Mouse (Mus musculus): ENCODE measurements around the gene Cux1.

DNA sequence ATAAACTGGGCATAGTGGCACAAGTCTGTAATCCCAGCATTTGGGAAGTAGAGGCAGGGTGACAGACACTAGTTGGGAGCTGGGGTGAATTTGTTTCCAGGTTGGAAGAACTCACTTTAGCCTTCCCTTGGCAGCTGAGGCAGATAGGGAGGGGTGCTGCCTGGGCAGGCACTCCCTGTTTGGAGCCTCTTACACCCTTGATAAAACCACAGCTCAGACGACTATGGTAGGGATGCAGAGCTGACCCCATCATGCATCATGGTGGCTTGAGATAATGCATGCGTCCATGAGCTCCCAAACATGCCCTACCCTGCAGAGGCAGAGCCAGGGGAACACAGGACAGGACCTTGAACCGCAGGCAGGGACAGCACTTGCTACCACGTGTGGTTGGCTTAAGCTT is 232.5 kb downstream of the Cux1 start:
- TF ChIP-seq POLR2A (IDR thresholded peaks at IDR 0.05; ENCODE audit: low read depth, low read length), result no peak
- TF ChIP-seq CTCF (IDR thresholded peaks at IDR 0.05; ENCODE audit: extremely low read depth, insufficient read length, insufficient replicate concordance, low read depth, low read length), result no peak
